ENCODE assay signal across 8 mouse cellular contexts in genomic region chr13:91461299-91461698, GRCm38 (mm10). TPM values are rescaled to one million over a fixed set of nuclear protein-coding genes. Genes with fewer than 3 reads are reported as not detected.
DNase-seq lines count a peak whose midpoint lies in the region; ATAC-seq and TF ChIP-seq lines count a peak whose summit lies in the region.

No protein-coding gene starts in this region.

- DNase-seq in kidney, adult 18-20 months: no peak
- DNase-seq in intestine, embryonic 14.5 days (ENCODE audit: low spot score): no peak
- DNase-seq in layer of hippocampus, adult 18-20 months (ENCODE audit: low spot score in 2 of 2): no peak
- DNase-seq in right cerebral cortex, postnatal 36 days (ENCODE audit: low spot score in 2 of 2): no peak
- DNase-seq in frontal cortex, postnatal 25 days (ENCODE audit: low spot score in 2 of 2): no peak

- peak overlapping the region; percentile 79 for H3K4me2 ChIP-seq in kidney, embryonic 14.5 days (replicated peaks; ENCODE audit: low read depth, low read length)
- peak overlapping the region; percentile 70 for H3K4me2 ChIP-seq in intestine, embryonic 14.5 days (ENCODE audit: low read length)
- peak overlapping the region; percentile 84 for H3K4me2 ChIP-seq in midbrain, embryonic 16.5 days (ENCODE audit: low read length)

- TF ChIP-seq CTCF in bone marrow macrophage, adult 2 months (IDR thresholded peaks at IDR 0.05; ENCODE audit: low read depth, low read length): no peak

- peaks cover 9% of the 10 kb centered on the region; the same call in 1 of the 2 replicates for H3K4me1 ChIP-seq in kidney, embryonic 14.5 days (ENCODE audit: control insufficient read depth, insufficient read depth, low read length)
- H3K4me1 ChIP-seq in bone marrow macrophage, adult 2 months (ENCODE audit: control insufficient read depth, insufficient read depth, low read length): peaks cover 10% of the 10 kb centered on the region; the same call in 1 of the 2 replicates
- peaks cover 15% of the 10 kb centered on the region for H3K4me1 ChIP-seq in intestine, embryonic 14.5 days (replicated peaks; ENCODE audit: control insufficient read depth, insufficient read depth, low read length)
- peaks cover 32% of the 10 kb centered on the region for H3K4me1 ChIP-seq in midbrain, embryonic 16.5 days (ENCODE audit: control insufficient read depth, insufficient read depth, low read length)

- peak overlapping the region; percentile 96 for H3K9ac ChIP-seq in kidney, embryonic 14.5 days (ENCODE audit: low read depth, low read length)
- peak overlapping the region; percentile 87 for H3K9ac ChIP-seq in intestine, embryonic 14.5 days (ENCODE audit: low read length)
- H3K9ac ChIP-seq in midbrain, embryonic 16.5 days (ENCODE audit: low read depth, low read length): peak overlapping the region; percentile 91

- peak overlapping the region; percentile 94 for H3K27ac ChIP-seq in kidney, embryonic 14.5 days (ENCODE audit: low read depth, low read length)
- no peak overlapping the region for H3K27ac ChIP-seq in bone marrow macrophage, adult 2 months (ENCODE audit: insufficient read depth, low read depth, low read length)
- peak overlapping the region; percentile 88 for H3K27ac ChIP-seq in intestine, embryonic 14.5 days (ENCODE audit: low read depth)
- H3K27ac ChIP-seq in midbrain, embryonic 16.5 days (ENCODE audit: low read length): peak overlapping the region; percentile 95

- no peaks in the 10 kb centered on the region for H3K9me3 ChIP-seq in kidney, embryonic 14.5 days (ENCODE audit: control insufficient read depth, low read length)
- no peaks in the 10 kb centered on the region for H3K9me3 ChIP-seq in intestine, embryonic 14.5 days (ENCODE audit: control insufficient read depth, low read length)
- H3K9me3 ChIP-seq in midbrain, embryonic 16.5 days (replicated peaks; ENCODE audit: control insufficient read depth, low read length, poor library complexity, severe bottlenecking): no peaks in the 10 kb centered on the region

- no peak for TF ChIP-seq POLR2A in bone marrow macrophage, adult 2 months (IDR thresholded peaks at IDR 0.05; ENCODE audit: borderline replicate concordance, low read depth, low read length)

- peak; percentile 17; the same call in 1 of the 2 replicates for ATAC-seq in kidney, embryonic 14.5 days (ENCODE audit: low FRiP score, low TSS enrichment)
- peak; percentile 18 for ATAC-seq in intestine, embryonic 14.5 days (replicated peaks; ENCODE audit: low FRiP score, low TSS enrichment, low read depth)
- ATAC-seq in midbrain, embryonic 16.5 days: peak; percentile 12

- H3K27me3 ChIP-seq in kidney, embryonic 14.5 days (ENCODE audit: control insufficient read depth, insufficient read depth, low read length): no peaks in the 10 kb centered on the region
- H3K27me3 ChIP-seq in intestine, embryonic 14.5 days (replicated peaks; ENCODE audit: control insufficient read depth, insufficient read depth, low read length): no peaks in the 10 kb centered on the region
- H3K27me3 ChIP-seq in midbrain, embryonic 16.5 days (ENCODE audit: control insufficient read depth, insufficient read depth, low read depth, low read length): no peaks in the 10 kb centered on the region

- 0% methylated on average over 20 of the region's 61 CpGs for WGBS in kidney, embryonic 14.5 days
- 2% methylated on average over 45 of the region's 61 CpGs for WGBS in intestine, embryonic 14.5 days
- WGBS in midbrain, embryonic 16.5 days: 0% methylated on average over 10 of the region's 61 CpGs

- H3K4me3 ChIP-seq in kidney, embryonic 14.5 days (ENCODE audit: low read length): peak overlapping the region; percentile 93
- peak overlapping the region; percentile 85 for H3K4me3 ChIP-seq in bone marrow macrophage, adult 2 months (ENCODE audit: insufficient read depth, low read length)
- H3K4me3 ChIP-seq in intestine, embryonic 14.5 days (ENCODE audit: low read depth, low read length): peak overlapping the region; percentile 89
- peak overlapping the region; percentile 93 for H3K4me3 ChIP-seq in midbrain, embryonic 16.5 days (ENCODE audit: low read depth, low read length)

- H3K36me3 ChIP-seq in kidney, embryonic 14.5 days (ENCODE audit: control insufficient read depth, insufficient read depth, low read length): no peaks in the 10 kb centered on the region
- no peaks in the 10 kb centered on the region for H3K36me3 ChIP-seq in intestine, embryonic 14.5 days (ENCODE audit: control insufficient read depth, insufficient read depth, low read length)
- H3K36me3 ChIP-seq in midbrain, embryonic 16.5 days (ENCODE audit: control insufficient read depth, insufficient read depth, low read length): no peaks in the 10 kb centered on the region

RNA-seq across cellular contexts. Expression of gene Ssbp2, which starts 1.2 kb away (rescaled TPM):
- 132 and 140 TPM in 2 replicates for polyA plus RNA-seq in kidney, embryonic 14.5 days (2014; fragmentation: Nextera tagmentation; extraction: Ambion mirVana)
- 7.7 and 8.5 TPM in 2 replicates for polyA plus RNA-seq in bone marrow macrophage, adult 2 months (2012; ENCODE audit: insufficient read depth, insufficient read length, missing spikeins)
- polyA plus RNA-seq in intestine, embryonic 14.5 days (2014; fragmentation: Nextera tagmentation; extraction: Ambion mirVana): 110 and 128 TPM in 2 replicates
- 227 and 255 TPM in 2 replicates for polyA plus RNA-seq in midbrain, embryonic 16.5 days (2015; fragmentation: Nextera tagmentation; extraction: Ambion mirVana)
- 100 to 1,000 TPM; 117 to 135 TPM for total RNA-seq in layer of hippocampus, adult 18-20 months (2021)

Comparison
In these comparisons a context has a peak if more than half of its experiments do, and no peak if none do; other contexts are left out.
1. RNA of gene Ssbp2, which starts 1.2 kb away (polyA plus RNA-seq): 227 to 255 TPM in midbrain, embryonic 16.5 days, 132 to 140 TPM in kidney, embryonic 14.5 days and 110 to 128 TPM in intestine, embryonic 14.5 days; 7.7 to 8.5 TPM in bone marrow macrophage, adult 2 months; every median in the first group is over 10 times any median in the second.
2. Peak in every context shown above with its lines, with median percentiles within 50 percentile points of each other: ATAC-seq, H3K4me2 ChIP-seq, H3K4me3 ChIP-seq and H3K9ac ChIP-seq.